Mouse (Mus musculus) testis, adult 2 months (tissue): Measurements from ENCODE around the gene Ankrd54. TPM values are rescaled to one million over a fixed set of nuclear protein-coding genes. Genes with fewer than 3 reads are reported as not detected.

Experiments
- H3K27ac ChIP-seq: fragments of 200-500 bp; 2 replicates; pipeline ENCODE4 v1.5.1; 2012; ENCODE audit warnings: low read depth, low read length; ENCODE audit not compliant: control insufficient read depth, insufficient read depth
- H3K27me3 ChIP-seq: fragments of 200-500 bp; 2 replicates; pipeline ENCODE4 v1.6.1; 2012; ENCODE audit warnings: mild to moderate bottlenecking, low read length, moderate library complexity; ENCODE audit not compliant: control insufficient read depth, insufficient read depth
- H3K36me3 ChIP-seq: fragments of 200-500 bp; 2 replicates; pipeline ENCODE4 v1.6.1; 2012; ENCODE audit warnings: mild to moderate bottlenecking, low read length; ENCODE audit not compliant: control insufficient read depth, insufficient read depth
- H3K4me1 ChIP-seq: fragments of 200-500 bp; 2 replicates; pipeline ENCODE4 v1.6.1; 2012; ENCODE audit warnings: low read length; ENCODE audit not compliant: control insufficient read depth, insufficient read depth
- H3K4me3 ChIP-seq: fragments of 200-500 bp; 2 replicates; pipeline ENCODE4 v1.5.1; 2012; ENCODE audit warnings: low read depth, mild to moderate bottlenecking, low read length, moderate library complexity, mixed read lengths; ENCODE audit not compliant: control insufficient read depth
- CTCF ChIP-seq: fragments of 200-500 bp; IDR thresholded peaks from 2 replicates; pipeline ENCODE4 v1.5.1; 2012; ENCODE audit warnings: low read depth, mild to moderate bottlenecking, inconsistent platforms, low read length, moderate library complexity; ENCODE audit not compliant: control insufficient read depth, insufficient read depth, insufficient replicate concordance
- POLR2A ChIP-seq: fragments of 200-500 bp; IDR thresholded peaks from 2 replicates; pipeline ENCODE4 v1.6.1; 2012; ENCODE audit warnings: low read depth, mild to moderate bottlenecking, inconsistent platforms, low read length, moderate library complexity; ENCODE audit not compliant: control insufficient read depth
- polyA plus RNA-seq: library from polyadenylated mRNA; depleted of rRNA; stranded (reverse); fragments of >200 nt; gene quantifications from 2 replicates; pipeline ENCODE4 v1.2.3, GENCODE M21; 2012; rRNA removed

Ankrd54 gene
- polyA plus RNA-seq, result 292 and 336 TPM in 2 replicates

DNA sequence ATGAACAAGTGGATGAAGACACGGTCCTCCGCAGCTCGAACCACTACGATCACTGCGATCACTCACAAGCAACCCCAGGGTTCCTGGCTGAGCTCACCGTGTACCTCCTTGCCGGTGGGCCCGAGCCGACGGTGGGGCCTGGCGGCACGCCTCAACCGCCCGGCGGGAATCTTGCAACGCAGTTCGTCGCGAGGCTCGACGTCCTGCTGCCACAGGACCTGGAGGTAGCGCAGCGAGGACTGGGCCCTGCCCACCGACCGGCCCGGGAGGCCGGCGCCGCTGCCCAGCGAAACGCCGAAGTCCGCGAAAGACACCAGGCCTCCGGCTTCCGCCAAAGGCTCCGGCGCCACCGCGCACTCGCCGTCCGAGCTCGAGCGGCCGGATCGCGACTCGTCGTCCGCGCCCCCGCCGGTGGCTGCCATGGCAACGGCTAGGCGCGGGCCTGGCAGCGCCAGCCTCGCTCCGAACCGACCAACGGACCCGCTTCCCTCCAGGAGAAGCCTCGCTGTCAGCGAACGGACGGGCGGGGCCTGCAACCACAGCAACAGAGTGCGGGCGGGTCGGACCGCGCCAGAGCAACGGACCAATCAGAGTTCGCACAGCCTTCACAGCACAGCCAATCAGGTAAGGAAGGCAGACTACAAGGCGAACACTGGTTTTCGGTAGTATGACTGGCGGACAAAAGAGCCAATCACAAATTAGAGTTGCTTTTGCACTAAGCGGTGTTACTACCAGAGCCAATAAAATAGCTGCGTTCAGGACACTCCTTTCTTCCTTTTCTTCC, at the start of gene Ankrd54:
TSS of gene Ankrd54 (minus strand) at position 518 of the 784 bp plus-strand sequence.
- H3K36me3 ChIP-seq, result peaks cover 2% of the 10 kb centered on the region
- TF ChIP-seq CTCF, result no peak
- peak; percentile 82 for TF ChIP-seq POLR2A
- peak within 1 kb of the TSS; percentile 94 for H3K27ac ChIP-seq
- peak within 1 kb of the TSS; percentile 88 for H3K4me3 ChIP-seq
- H3K27me3 ChIP-seq, result no peaks in the 10 kb centered on the region
- peaks cover 18% of the 10 kb centered on the region for H3K4me1 ChIP-seq

DNA sequence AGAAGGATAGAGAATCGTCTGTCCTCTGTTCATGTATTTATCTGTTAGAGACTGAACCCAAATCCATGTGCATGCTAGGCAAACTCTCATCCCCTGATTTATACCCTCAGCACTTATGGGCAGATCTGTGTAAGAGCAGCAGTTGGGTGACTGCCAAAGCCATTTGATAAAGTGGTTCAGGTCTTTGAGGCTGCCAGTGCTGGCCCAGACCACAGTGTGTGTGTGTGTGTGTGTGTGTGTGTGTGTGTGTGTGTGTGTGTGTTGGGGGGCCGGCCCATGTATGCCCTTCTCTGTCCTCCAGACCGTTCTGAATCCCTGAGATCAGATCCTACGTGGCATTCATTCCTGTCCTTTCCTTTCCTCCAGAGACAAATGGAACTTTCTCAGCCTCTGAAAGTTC, 49.1 kb upstream of the Ankrd54 start:
- peaks cover 22% of the 10 kb centered on the region for H3K4me1 ChIP-seq
- no peak overlapping the region for H3K27ac ChIP-seq
- peaks cover 4% of the 10 kb centered on the region for H3K36me3 ChIP-seq
- no peak overlapping the region for H3K4me3 ChIP-seq
- H3K27me3 ChIP-seq, result no peaks in the 10 kb centered on the region
- TF ChIP-seq CTCF (no peak), POLR2A (no peak)

DNA sequence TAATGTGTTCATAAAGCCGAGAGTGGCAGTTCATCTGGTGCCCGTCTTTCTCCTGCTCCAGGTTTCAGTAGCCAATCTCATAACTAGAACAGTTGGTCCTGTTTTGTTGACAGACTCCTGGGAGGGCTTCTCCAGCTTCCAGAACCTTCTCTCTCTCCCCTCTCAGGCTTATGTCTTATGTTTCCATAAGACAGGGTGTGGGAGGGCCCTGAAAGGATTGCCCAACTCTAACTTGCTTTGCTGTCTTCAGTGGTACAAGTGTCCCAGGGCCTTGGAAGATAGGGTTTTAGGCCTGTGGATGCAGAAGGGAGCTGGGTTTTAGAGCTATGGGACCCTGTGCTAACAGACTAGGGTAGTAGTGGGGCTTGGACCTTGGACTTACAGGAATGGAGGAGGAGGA, 47.8 kb upstream of the Ankrd54 start:
- H3K36me3 ChIP-seq, result peaks cover 1% of the 10 kb centered on the region; the same call in 1 of the 2 replicates
- H3K4me3 ChIP-seq, result no peak overlapping the region
- TF ChIP-seq CTCF, result no peak
- no peak for TF ChIP-seq POLR2A
- no peak overlapping the region for H3K27ac ChIP-seq
- H3K27me3 ChIP-seq, result no peaks in the 10 kb centered on the region
- peaks cover 22% of the 10 kb centered on the region for H3K4me1 ChIP-seq

DNA sequence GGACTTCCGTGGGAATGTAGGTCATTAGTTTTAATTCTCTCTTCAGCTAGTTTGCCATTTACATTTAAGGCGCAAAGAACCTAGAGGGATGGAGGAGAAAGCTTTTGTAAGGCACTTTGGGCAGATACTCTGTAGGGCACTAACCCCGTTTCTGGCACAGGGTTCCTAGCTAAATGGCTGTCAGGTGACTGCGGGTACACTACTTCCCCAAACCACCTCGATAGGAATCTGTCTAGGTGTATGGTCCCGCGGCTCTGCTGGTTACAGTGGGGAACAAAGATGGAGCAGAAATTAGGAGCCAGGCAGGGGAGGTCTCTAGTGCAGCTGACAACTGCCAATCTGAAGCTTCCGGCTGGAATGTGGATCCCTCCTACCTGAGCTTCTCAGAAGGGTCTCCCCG, 47.3 kb upstream of the Ankrd54 start:
- H3K27me3 ChIP-seq, result no peaks in the 10 kb centered on the region
- no peak for TF ChIP-seq CTCF
- no peak for TF ChIP-seq POLR2A
- peak overlapping the region; percentile 90; the same call in 1 of the 2 replicates for H3K27ac ChIP-seq
- H3K4me3 ChIP-seq, result peak overlapping the region; percentile 94
- no peaks in the 10 kb centered on the region for H3K36me3 ChIP-seq
- peaks cover 22% of the 10 kb centered on the region for H3K4me1 ChIP-seq

DNA sequence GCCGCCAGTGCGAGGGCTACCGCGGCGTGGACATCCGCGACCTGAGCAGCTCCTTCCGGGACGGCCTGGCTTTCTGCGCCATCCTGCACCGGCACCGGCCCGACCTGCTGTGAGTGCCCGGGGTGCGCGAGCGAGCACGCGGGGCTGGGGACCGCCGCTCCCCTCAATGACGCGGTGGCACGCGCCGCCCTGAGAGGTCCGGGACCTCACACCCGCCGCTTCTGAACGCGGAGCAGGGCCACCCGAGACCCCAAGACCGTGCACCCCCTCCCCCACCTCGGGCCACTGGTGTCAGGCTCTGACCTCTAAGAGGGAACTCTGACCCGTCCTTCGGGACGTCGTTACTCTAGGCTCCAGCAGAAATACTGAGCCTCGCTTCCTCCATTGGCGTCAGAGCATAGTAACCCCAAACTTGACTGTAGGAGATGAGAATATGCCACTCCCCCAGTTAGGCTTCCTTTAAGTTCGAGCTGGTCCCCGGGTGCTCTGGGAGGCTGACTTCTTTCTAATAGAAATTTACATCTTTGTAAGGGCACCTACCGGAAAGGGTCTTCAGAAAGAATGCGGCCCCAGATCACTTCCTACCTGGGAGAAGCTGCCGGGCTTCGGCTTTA, 46.7 kb upstream of the Ankrd54 start:
- Histone ChIP-seq H3K4me3 (peak overlapping the region; percentile 94), H3K36me3 (no peaks in the 10 kb centered on the region), H3K27ac (peak overlapping the region; percentile 90), H3K27me3 (no peaks in the 10 kb centered on the region), H3K4me1 (peaks cover 22% of the 10 kb centered on the region)
- no peak for TF ChIP-seq CTCF
- TF ChIP-seq POLR2A, result no peak; the same call in 1 of the 2 replicates

DNA sequence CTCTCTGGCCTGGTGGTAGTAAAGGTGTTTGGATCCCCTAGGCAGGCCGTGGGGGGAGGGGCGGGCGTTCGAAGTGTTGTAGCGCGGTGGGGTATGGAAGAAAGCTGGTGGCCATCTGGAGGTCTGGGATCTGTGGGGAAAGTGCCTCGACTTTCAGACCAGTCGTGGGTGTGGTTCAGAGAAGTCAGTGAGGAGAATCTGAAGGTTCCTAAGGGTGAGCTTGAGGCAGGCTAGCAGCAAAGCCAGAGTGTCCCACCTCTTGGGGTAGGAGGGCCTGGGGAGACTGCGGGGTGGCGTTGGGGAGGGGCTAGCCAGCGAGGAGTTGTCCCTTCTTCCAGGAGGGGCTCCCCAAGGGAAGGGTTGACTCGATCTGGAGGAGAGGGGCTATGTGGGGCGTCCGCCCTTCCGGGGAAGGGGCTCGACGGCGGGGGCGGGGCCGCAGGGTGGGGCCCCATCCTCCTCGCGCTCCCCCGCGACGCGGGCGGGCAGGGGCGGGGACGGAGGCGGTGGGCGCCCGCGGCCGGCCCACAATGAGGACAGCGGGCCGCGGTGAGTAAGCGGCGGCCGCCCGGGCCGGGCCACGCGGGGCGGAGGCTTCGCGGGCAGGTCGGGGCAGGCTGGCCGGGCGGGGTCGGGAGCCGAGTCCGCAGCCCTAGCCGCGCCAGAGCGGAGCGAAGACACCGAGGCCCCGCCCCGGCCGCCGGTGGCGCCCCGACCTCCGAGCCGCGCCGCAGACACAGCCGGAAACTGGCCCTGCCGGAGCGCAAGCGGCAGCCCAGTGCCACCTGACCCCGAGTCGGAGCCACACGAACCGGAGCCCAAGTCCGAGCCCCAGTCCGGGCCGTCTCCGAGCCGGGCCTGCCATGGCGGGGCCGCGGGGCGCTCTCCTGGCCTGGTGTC, 46.0 kb upstream of the Ankrd54 start, which contains the start of gene Micall1:
TSS of gene Micall1 (plus strand) at position 478 of the 900 bp plus-strand sequence.
- Histone ChIP-seq H3K4me1 (peaks cover 22% of the 10 kb centered on the region), H3K27me3 (no peaks in the 10 kb centered on the region), H3K36me3 (no peaks in the 10 kb centered on the region), H3K27ac (peak within 1 kb of the TSS; percentile 90), H3K4me3 (peak within 1 kb of the TSS; percentile 94)
- TF ChIP-seq POLR2A (0 out of 2 replicates have a peak, but pooled peaks have one; percentile 14), CTCF (no peak)

DNA sequence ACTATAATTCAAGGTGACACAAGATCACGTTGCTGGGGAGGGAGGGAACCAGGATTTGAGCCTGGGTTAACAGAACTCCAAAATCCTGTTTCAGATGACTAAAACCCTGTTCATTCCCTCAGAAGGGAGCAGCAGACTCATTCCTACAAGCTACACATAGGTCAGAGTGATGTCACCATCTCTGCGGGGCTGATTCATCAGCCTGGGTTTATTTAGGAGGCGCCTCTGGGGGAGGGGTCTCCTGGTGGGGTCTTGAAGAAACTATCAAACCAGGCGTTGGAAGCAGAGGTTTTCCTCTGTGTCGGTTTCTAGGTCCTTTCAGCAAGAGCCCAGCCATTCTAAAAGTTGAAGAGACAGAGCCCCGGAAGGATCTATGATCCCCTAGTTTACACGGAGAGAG, 45.3 kb upstream of the Ankrd54 start:
- no peaks in the 10 kb centered on the region for H3K27me3 ChIP-seq
- H3K4me3 ChIP-seq, result no peak overlapping the region; the same call in 1 of the 2 replicates
- peak overlapping the region; percentile 67 for H3K27ac ChIP-seq
- TF ChIP-seq POLR2A (no peak), CTCF (no peak)
- H3K36me3 ChIP-seq, result no peaks in the 10 kb centered on the region
- H3K4me1 ChIP-seq, result peaks cover 22% of the 10 kb centered on the region
